Mouse (Mus musculus) testis, adult 2 months (tissue): Measurements from ENCODE around the gene Lrwd1.

ENCODE experiments used
- CTCF ChIP-seq: fragments of 200-500 bp; IDR thresholded peaks from 2 replicates; pipeline ENCODE4 v1.5.1; 2012; ENCODE audit warnings: low read depth, mild to moderate bottlenecking, inconsistent platforms, low read length, moderate library complexity; ENCODE audit not compliant: control insufficient read depth, insufficient read depth, insufficient replicate concordance
- POLR2A ChIP-seq: fragments of 200-500 bp; IDR thresholded peaks from 2 replicates; pipeline ENCODE4 v1.6.1; 2012; ENCODE audit warnings: low read depth, mild to moderate bottlenecking, inconsistent platforms, low read length, moderate library complexity; ENCODE audit not compliant: control insufficient read depth

GRCm38 (mm10) chr5:136073526-136073925, 62.3 kb downstream of the Lrwd1 start:
- TF ChIP-seq CTCF (no peak), POLR2A (no peak)
